Mouse (Mus musculus): ENCODE measurements around the gene Trim17. TPM values are rescaled to one million over a fixed set of nuclear protein-coding genes. Genes with fewer than 3 reads are reported as not detected.

Gene Trim17
- polyA plus RNA-seq, 1 experiment from 2014 or later = 0.73 TPM

- H3K4me2 ChIP-seq (replicated peaks; ENCODE audit: low read depth, low read length) = no peak overlapping the region
- no peaks in the 10 kb centered on the region for H3K9me3 ChIP-seq (ENCODE audit: control insufficient read depth, low read length)
- no peaks in the 10 kb centered on the region for H3K27me3 ChIP-seq (ENCODE audit: control insufficient read depth, insufficient read depth, low read length)
- 79% methylated on average over 6 of the region's 6 CpGs for WGBS
- ATAC-seq (ENCODE audit: low FRiP score) = no peak
- H3K4me3 ChIP-seq (ENCODE audit: low read depth, low read length) = no peak overlapping the region
- no peaks in the 10 kb centered on the region for H3K36me3 ChIP-seq (ENCODE audit: control insufficient read depth, insufficient read depth, low read length)
- no peak for DNase-seq (ENCODE audit: low spot score)
- no peak overlapping the region for H3K27ac ChIP-seq (ENCODE audit: low read depth, low read length)
- no peak overlapping the region for H3K9ac ChIP-seq (ENCODE audit: low read depth, low read length)
- H3K4me1 ChIP-seq (replicated peaks; ENCODE audit: control insufficient read depth, insufficient read depth, low read length) = no peaks in the 10 kb centered on the region
Measured at GRCm38 (mm10) chr11:58969659-58970058, 15.2 kb downstream of the Trim17 start.

DNA sequence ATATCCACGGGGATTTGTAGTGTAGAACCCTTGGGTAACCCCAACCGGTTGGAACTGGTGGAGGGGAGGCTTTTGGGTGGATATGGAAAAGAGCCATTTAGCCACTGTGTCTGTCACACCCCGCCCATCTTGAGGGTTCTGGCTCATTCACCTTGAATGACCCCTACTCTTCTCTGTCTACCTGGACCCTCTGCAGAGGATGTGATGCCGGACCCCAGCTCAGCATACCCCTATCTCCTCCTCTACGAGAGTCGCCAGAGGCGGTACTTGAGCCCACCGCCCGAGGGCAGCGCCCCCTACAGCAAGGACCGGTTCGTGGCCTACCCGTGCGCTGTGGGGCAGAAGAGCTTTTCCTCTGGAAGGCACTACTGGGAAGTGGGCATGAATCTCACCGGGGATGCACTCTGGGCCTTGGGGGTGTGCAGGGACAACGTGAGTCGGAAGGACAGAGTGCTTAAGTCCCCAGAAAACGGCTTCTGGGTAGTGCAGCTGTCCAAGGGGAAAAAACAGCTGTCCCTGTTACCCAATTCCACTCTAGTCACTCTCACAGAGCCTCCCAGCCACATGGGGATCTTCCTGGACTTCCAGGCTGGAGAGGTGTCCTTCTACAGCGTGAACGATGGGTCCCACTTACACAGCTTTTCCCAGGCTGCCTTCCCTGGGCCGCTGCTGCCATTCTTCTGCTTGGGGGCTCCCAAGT lies 16.5 kb downstream of the Trim17 start:
- Histone ChIP-seq H3K9ac (ENCODE audit: low read depth, low read length) (no peak overlapping the region), H3K9me3 (ENCODE audit: control insufficient read depth, low read length) (no peaks in the 10 kb centered on the region), H3K4me2 (replicated peaks; ENCODE audit: low read depth, low read length) (no peak overlapping the region), H3K4me1 (replicated peaks; ENCODE audit: control insufficient read depth, insufficient read depth, low read length) (no peaks in the 10 kb centered on the region), H3K27ac (ENCODE audit: low read depth, low read length) (no peak overlapping the region), H3K36me3 (ENCODE audit: control insufficient read depth, insufficient read depth, low read length) (no peaks in the 10 kb centered on the region), H3K4me3 (ENCODE audit: low read depth, low read length) (no peak overlapping the region), H3K27me3 (ENCODE audit: control insufficient read depth, insufficient read depth, low read length) (no peaks in the 10 kb centered on the region)
- ATAC-seq (ENCODE audit: low FRiP score) = no peak
- DNase-seq (ENCODE audit: low spot score) = no peak
- WGBS = 88% methylated on average over 21 of the region's 21 CpGs

DNA sequence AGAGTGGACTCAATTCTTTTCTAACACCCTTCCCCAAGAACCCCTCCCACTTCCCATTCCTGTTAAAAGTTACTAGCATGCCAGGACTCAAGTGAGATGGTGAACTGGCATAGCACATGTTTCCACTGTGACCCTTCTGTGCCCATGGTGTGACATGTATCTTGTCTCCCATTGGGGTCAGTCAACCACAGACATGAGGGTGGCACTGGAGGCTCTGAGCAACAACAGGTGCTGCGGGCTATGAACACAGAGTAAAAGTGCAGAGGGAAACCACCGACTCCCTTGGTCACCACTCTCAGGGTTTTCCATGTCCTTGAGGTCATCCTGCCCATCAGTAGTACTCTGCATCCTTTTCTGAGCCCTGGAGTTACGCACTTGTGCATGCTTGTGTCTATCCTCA lies 17.3 kb downstream of the Trim17 start:
- Histone ChIP-seq H3K4me2 (replicated peaks; ENCODE audit: low read depth, low read length) (no peak overlapping the region), H3K4me3 (ENCODE audit: low read depth, low read length) (no peak overlapping the region), H3K36me3 (ENCODE audit: control insufficient read depth, insufficient read depth, low read length) (no peaks in the 10 kb centered on the region), H3K9ac (ENCODE audit: low read depth, low read length) (no peak overlapping the region), H3K27ac (ENCODE audit: low read depth, low read length) (no peak overlapping the region), H3K9me3 (ENCODE audit: control insufficient read depth, low read length) (no peaks in the 10 kb centered on the region), H3K4me1 (replicated peaks; ENCODE audit: control insufficient read depth, insufficient read depth, low read length) (no peaks in the 10 kb centered on the region), H3K27me3 (ENCODE audit: control insufficient read depth, insufficient read depth, low read length) (no peaks in the 10 kb centered on the region)
- ATAC-seq (ENCODE audit: low FRiP score) (no peak), DNase-seq (ENCODE audit: low spot score) (no peak)
- WGBS = 97% methylated on average over 3 of the region's 3 CpGs

- Histone ChIP-seq H3K4me2 (replicated peaks; ENCODE audit: low read depth, low read length) (no peak overlapping the region), H3K36me3 (ENCODE audit: control insufficient read depth, insufficient read depth, low read length) (no peaks in the 10 kb centered on the region), H3K4me3 (ENCODE audit: low read depth, low read length) (no peak overlapping the region), H3K27me3 (ENCODE audit: control insufficient read depth, insufficient read depth, low read length) (no peaks in the 10 kb centered on the region), H3K9ac (ENCODE audit: low read depth, low read length) (no peak overlapping the region), H3K9me3 (ENCODE audit: control insufficient read depth, low read length) (no peaks in the 10 kb centered on the region), H3K4me1 (replicated peaks; ENCODE audit: control insufficient read depth, insufficient read depth, low read length) (peaks cover 5% of the 10 kb centered on the region), H3K27ac (ENCODE audit: low read depth, low read length) (no peak overlapping the region)
- no peak for DNase-seq (ENCODE audit: low spot score)
- 94% methylated on average over 3 of the region's 3 CpGs for WGBS
- no peak for ATAC-seq (ENCODE audit: low FRiP score)
Measured at GRCm38 (mm10) chr11:58974414-58974813, 19.9 kb downstream of the Trim17 start.

GRCm38 (mm10) chr11:58977150-58977549 lies 22.7 kb downstream of the Trim17 start:
- no peaks in the 10 kb centered on the region for H3K27me3 ChIP-seq (ENCODE audit: control insufficient read depth, insufficient read depth, low read length)
- ATAC-seq (ENCODE audit: low FRiP score) (no peak), DNase-seq (ENCODE audit: low spot score) (peak; percentile 54)
- peaks cover 10% of the 10 kb centered on the region for H3K4me1 ChIP-seq (replicated peaks; ENCODE audit: control insufficient read depth, insufficient read depth, low read length)
- H3K4me3 ChIP-seq (ENCODE audit: low read depth, low read length) = peak overlapping the region; percentile 96
- peak overlapping the region; percentile 43; the same call in 1 of the 2 replicates for H3K27ac ChIP-seq (ENCODE audit: low read depth, low read length)
- peak overlapping the region; percentile 94 for H3K4me2 ChIP-seq (replicated peaks; ENCODE audit: low read depth, low read length)
- H3K9ac ChIP-seq (ENCODE audit: low read depth, low read length) = peak overlapping the region; percentile 96
- no peaks in the 10 kb centered on the region for H3K9me3 ChIP-seq (ENCODE audit: control insufficient read depth, low read length)
- H3K36me3 ChIP-seq (ENCODE audit: control insufficient read depth, insufficient read depth, low read length) = no peaks in the 10 kb centered on the region
- 1% methylated on average over 29 of the region's 29 CpGs for WGBS

DNA sequence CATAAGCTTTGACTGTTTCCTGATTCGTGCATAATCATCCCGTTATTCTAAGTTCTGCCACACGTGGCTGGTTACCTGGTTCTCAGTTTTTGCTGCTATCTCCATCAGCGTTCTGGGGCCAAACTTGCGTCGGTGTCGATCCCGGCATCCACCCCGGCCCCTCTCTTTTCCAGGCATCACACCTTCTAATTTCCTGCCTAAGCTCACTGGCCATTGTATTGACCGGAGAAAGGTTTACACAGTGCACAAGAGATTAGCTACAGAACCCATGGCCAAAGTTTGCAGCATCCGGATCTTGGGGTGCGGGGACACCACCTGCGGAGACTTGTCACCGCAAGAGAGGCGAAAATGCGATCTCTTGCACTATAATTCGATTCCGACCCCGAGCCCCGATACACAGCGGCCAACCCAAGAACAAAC lies 23.1 kb downstream of the Trim17 start:
- peak overlapping the region; percentile 43 for H3K27ac ChIP-seq (ENCODE audit: low read depth, low read length)
- peak; percentile 45; the same call in 1 of the 2 replicates for ATAC-seq (ENCODE audit: low FRiP score)
- H3K4me1 ChIP-seq (replicated peaks; ENCODE audit: control insufficient read depth, insufficient read depth, low read length) = peaks cover 10% of the 10 kb centered on the region
- no peaks in the 10 kb centered on the region for H3K9me3 ChIP-seq (ENCODE audit: control insufficient read depth, low read length)
- H3K36me3 ChIP-seq (ENCODE audit: control insufficient read depth, insufficient read depth, low read length) = no peaks in the 10 kb centered on the region
- peak overlapping the region; percentile 94 for H3K4me2 ChIP-seq (replicated peaks; ENCODE audit: low read depth, low read length)
- WGBS = under 1% methylated on average over 21 of the region's 21 CpGs
- no peaks in the 10 kb centered on the region for H3K27me3 ChIP-seq (ENCODE audit: control insufficient read depth, insufficient read depth, low read length)
- peak overlapping the region; percentile 96 for H3K4me3 ChIP-seq (ENCODE audit: low read depth, low read length)
- H3K9ac ChIP-seq (ENCODE audit: low read depth, low read length) = peak overlapping the region; percentile 96
- no peak for DNase-seq (ENCODE audit: low spot score)

GRCm38 (mm10) chr11:58978027-58978705 lies 23.7 kb downstream of the Trim17 start, which contains the start of gene Trim11:
TSS of gene Trim11 (plus strand) at chr11:58978093.
- peak within 1 kb of the TSS; percentile 96 for H3K4me3 ChIP-seq (ENCODE audit: low read depth, low read length)
- no peaks in the 10 kb centered on the region for H3K36me3 ChIP-seq (ENCODE audit: control insufficient read depth, insufficient read depth, low read length)
- DNase-seq (ENCODE audit: low spot score) (peak; percentile 83), ATAC-seq (ENCODE audit: low FRiP score) (peak; percentile 71)
- H3K27ac ChIP-seq (ENCODE audit: low read depth, low read length) = peak within 1 kb of the TSS; percentile 43
- H3K9ac ChIP-seq (ENCODE audit: low read depth, low read length) = peak within 1 kb of the TSS; percentile 96
- H3K4me2 ChIP-seq (replicated peaks; ENCODE audit: low read depth, low read length) = peak within 1 kb of the TSS; percentile 94
- H3K27me3 ChIP-seq (ENCODE audit: control insufficient read depth, insufficient read depth, low read length) = no peaks in the 10 kb centered on the region
- peaks cover 10% of the 10 kb centered on the region for H3K4me1 ChIP-seq (replicated peaks; ENCODE audit: control insufficient read depth, insufficient read depth, low read length)
- WGBS = under 1% methylated on average over 64 of the region's 64 CpGs
- H3K9me3 ChIP-seq (ENCODE audit: control insufficient read depth, low read length) = no peaks in the 10 kb centered on the region

- H3K4me1 ChIP-seq (replicated peaks; ENCODE audit: control insufficient read depth, insufficient read depth, low read length) = peaks cover 10% of the 10 kb centered on the region
- no peak for ATAC-seq (ENCODE audit: low FRiP score)
Measured at GRCm38 (mm10) chr11:58978706-58979030, 24.2 kb downstream of the Trim17 start.

GRCm38 (mm10) chr11:58979183-58979582 lies 24.7 kb downstream of the Trim17 start:
- H3K4me2 ChIP-seq (replicated peaks; ENCODE audit: low read depth, low read length) = peak overlapping the region; percentile 94
- H3K4me3 ChIP-seq (ENCODE audit: low read depth, low read length) = peak overlapping the region; percentile 96
- H3K27ac ChIP-seq (ENCODE audit: low read depth, low read length) = no peak overlapping the region
- no peaks in the 10 kb centered on the region for H3K9me3 ChIP-seq (ENCODE audit: control insufficient read depth, low read length)
- no peaks in the 10 kb centered on the region for H3K27me3 ChIP-seq (ENCODE audit: control insufficient read depth, insufficient read depth, low read length)
- WGBS = 84% methylated on average over 3 of the region's 3 CpGs
- ATAC-seq (ENCODE audit: low FRiP score) (no peak), DNase-seq (ENCODE audit: low spot score) (no peak)
- 0 out of 2 replicates have a peak overlapping the region, but pooled peaks have one; percentile 96 for H3K9ac ChIP-seq (ENCODE audit: low read depth, low read length)
- peaks cover 10% of the 10 kb centered on the region for H3K4me1 ChIP-seq (replicated peaks; ENCODE audit: control insufficient read depth, insufficient read depth, low read length)
- H3K36me3 ChIP-seq (ENCODE audit: control insufficient read depth, insufficient read depth, low read length) = no peaks in the 10 kb centered on the region

More at GRCm38 (mm10) chr11:58978706-58979030, 24.2 kb downstream of the Trim17 start:
- H3K27ac ChIP-seq (ENCODE audit: low read depth, low read length) = no peak overlapping the region
- H3K9me3 ChIP-seq (ENCODE audit: control insufficient read depth, low read length) = no peaks in the 10 kb centered on the region
- H3K9ac ChIP-seq (ENCODE audit: low read depth, low read length) = peak overlapping the region; percentile 96
- peak overlapping the region; percentile 94 for H3K4me2 ChIP-seq (replicated peaks; ENCODE audit: low read depth, low read length)
- no peak for DNase-seq (ENCODE audit: low spot score)
- WGBS = 5% methylated on average over 5 of the region's 5 CpGs
- no peaks in the 10 kb centered on the region for H3K27me3 ChIP-seq (ENCODE audit: control insufficient read depth, insufficient read depth, low read length)
- no peaks in the 10 kb centered on the region for H3K36me3 ChIP-seq (ENCODE audit: control insufficient read depth, insufficient read depth, low read length)
- peak overlapping the region; percentile 96 for H3K4me3 ChIP-seq (ENCODE audit: low read depth, low read length)

All from hindbrain, embryonic 11.5 days (tissue).